Mouse (Mus musculus) WW6 (cell line): Measurements from ENCODE around the gene Ppp1r15a.
"Not testable (repeated sequence)": the region's sequence is repeated elsewhere in the genome, so short reads cannot be mapped to it uniquely, and the experiment has no call there.

Experiments used
- DNase-seq: peaks from one replicate; pipeline ENCODE4 v3.0.0-alpha.2; 2013; ENCODE audit warnings: low read depth, low spot score

The Ppp1r15a gene

DNA sequence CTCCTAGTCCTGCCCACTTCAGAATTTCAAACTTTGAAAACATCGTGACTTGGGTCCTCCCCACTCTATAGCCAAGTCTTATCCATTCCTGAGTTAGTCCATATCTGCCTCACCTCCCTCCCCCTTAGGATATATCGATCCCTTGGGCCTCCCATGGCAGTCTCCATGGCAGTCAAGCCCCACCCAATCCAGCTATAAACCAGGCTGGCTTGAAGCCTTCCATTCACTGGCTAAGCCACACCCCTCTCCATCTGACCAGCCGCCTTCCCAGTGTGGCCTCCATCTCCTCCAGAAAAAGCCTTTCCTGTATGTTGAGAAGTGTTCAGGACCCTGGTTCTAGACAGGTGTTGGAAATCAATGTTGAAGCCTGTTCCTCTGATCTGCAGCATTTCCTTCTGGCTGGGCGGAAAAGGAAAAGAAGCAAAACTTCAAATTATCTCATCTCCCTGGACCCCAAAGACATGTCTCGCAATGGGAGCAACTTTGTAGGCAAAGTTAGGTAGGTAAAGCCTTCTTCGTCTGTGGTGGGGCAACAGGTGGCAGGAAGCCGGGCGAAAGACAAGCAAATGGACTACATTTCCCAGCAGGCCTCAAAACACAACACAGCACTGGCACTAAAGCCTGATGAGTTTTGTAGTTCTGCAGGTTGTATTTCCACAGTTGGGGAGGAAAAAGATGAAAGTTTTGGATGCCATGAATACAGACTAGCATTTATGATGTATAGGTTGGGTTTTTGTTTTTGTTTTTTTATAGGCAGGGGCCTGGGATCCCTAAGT, 6.5 kb downstream of the Ppp1r15a start:
- DNase-seq, result no peak

GRCm38 (mm10) chr7:45518618-45519017, 7.5 kb downstream of the Ppp1r15a start:
- DNase-seq, result no peak

DNA sequence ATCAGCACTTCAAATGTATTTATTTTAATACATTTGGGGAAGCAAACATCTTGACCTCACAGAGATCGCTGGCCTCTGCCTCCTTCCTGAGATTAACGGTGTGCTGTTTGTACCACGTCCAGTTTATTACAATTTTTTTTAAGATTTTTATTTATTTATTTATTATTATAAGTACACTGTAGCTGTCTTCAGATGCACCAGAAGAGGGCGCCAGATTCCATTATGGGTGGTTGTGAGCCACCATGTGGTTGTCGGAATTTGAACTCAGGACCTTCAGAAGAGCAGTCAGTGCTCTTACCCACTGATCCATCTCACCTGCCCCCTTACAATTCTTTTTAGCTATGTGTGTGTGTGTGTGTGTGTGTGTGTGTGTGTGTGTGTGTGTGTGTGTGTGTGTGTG, 9.2 kb downstream of the Ppp1r15a start:
- DNase-seq, result not testable (repeated sequence)

- peak; percentile 62 for DNase-seq
Observed at GRCm38 (mm10) chr7:45515436-45515835, 10.6 kb downstream of the Ppp1r15a start.

- DNase-seq, result no peak
Observed at GRCm38 (mm10) chr7:45514411-45514810, 11.7 kb downstream of the Ppp1r15a start.

GRCm38 (mm10) chr7:45509912-45510787, 15.9 kb downstream of the Ppp1r15a start, which contains the start of gene Nucb1:
Gene Nucb1 (minus strand): TSS chr7:45510406.
- DNase-seq, result peak; percentile 79

DNA sequence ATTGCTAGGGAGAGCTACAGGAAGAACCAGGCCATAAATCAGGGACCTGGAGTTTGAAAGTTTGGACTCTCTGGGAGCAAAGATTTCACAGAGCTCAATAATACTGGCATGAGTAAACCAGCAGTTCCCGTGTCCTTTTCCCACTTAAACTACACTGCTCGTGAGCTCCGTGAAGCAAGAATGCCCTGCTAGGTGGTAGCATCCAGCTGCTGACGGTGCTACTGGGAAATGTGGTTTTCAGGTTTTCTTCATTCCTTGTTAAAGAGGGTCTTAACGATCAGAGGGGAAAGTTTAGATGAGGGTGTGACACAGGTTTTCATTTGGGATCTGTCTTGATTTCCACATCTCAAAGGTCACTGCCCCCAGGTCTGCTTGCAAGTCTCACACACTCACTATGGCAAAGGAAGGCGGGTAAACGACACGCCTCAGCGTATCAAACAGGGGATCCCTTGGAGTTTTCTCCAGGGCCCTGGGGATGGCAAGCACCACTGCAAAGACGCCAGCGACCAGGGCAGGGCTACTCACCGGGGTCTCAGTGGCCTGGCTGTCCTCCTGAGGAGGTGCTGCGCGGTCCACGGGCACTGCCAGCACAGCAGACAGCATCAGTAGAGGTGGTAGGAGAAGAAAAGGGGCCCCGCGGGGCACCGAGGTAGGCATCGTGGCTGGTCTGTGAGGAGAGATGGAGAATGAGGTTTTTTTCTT, 16.7 kb downstream of the Ppp1r15a start:
- DNase-seq, result no peak

GRCm38 (mm10) chr7:45508561-45508960, 17.5 kb downstream of the Ppp1r15a start:
- DNase-seq, result no peak

DNA sequence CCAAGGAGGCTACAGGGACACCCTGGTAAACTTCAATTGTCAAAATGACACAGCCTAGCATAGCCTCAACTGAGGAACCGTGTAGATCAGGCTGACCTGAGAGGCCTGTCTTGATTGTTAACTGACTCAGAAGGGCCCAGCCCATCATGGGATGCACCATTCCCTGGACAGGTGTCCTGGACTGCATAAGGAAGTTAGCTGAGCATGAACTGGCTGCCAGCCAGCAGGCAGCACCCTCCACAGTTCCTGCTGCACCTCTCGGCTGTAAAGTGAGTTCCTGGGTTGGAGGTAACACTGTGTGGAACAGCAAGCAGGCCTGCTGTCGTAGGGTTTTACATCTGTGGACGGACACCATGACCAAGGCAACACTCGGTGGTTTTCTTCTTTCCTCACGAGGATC, 18.5 kb downstream of the Ppp1r15a start:
- DNase-seq, result no peak

GRCm38 (mm10) chr7:45498427-45498826, 27.6 kb downstream of the Ppp1r15a start:
- no peak for DNase-seq

- DNase-seq, result no peak
Observed at GRCm38 (mm10) chr7:45494548-45494947, 31.5 kb downstream of the Ppp1r15a start.

DNA sequence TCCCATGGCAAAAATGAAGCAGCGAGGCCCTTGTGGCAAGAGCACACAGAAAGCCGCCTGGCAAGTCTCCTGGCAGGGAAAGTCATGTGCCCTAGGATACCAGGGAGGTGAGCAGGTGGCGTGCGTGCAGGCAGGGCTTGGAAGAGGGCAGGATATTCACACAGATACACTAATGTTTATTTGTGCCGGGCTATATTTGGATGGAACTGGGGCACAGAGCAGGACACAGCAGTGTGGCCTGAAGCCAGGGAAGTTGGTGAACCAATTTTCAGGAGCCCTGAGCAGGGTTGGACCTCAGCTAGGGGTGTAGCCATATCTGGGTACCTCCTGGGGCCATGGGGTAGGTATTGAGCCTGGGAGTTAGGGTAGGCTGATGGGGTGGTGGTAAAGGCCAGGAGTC, 33.1 kb downstream of the Ppp1r15a start:
- DNase-seq, result no peak

DNA sequence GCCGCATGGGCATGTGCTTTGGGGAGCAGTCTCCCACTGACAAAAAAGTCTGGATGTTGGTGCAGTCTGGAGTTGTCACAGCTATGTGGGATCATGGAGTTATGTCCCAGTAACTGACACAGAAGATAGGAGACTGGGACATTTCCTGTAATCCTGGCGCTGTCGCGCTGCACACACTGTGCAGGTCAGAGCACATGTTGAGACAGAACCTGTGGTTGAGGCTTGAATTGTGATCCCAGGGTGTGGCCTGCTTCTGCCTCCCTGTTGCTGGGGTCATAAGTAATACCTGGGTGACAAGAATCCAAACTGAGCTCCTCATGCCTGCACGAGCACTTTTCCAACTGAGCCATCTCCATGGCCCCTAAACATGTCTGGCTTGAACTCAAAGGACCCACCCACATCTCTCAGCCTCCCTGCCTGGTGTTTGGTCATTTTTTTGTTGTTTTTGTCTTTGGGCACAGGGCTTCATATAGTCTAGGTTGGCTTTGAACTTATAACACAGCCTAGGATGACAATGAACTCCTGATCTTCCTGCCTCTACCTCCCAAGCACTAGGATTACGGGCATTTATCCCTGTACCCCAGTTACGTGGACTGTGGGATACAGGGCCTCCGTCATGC, 33.7 kb downstream of the Ppp1r15a start:
- DNase-seq, result no peak

DNA sequence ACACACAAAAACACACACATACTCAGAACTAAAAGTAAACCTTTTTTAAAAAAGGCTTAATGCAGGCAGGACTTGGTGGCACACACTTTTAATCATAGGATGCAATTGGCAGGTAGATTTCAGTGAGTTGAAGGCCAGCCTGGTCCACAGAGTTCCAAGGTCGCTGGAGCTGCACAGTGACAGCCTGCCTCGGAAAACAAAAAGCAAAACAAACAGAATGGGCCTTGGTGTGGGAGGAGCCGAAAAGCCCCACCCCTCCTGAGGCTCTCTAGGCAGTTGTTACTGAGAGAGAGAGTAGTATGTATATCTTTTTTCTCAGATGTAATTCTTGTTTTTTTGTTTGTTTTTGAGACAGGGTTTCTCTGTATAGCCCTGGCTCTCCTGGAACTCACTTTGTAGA, 34.8 kb downstream of the Ppp1r15a start:
- no peak for DNase-seq

DNA sequence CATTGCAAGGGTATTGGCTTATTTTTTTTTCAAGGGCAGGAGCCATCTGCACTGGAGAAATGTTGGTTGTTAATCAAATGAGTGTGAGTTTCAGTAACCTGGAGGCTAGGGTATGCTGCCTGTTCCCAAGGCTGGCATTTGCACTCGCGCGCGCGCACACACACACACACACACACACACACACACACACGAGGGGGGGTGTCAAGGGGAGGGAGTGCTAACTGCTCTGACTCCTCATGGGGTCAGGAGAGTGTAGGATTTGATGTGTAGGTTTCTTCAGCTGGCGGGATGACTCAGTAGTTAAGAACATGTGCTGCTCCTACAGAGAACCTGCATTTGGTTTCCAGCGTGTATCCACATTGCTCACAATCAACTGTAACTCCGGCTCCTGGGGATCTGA, 35.2 kb downstream of the Ppp1r15a start:
- DNase-seq, result no peak

DNA sequence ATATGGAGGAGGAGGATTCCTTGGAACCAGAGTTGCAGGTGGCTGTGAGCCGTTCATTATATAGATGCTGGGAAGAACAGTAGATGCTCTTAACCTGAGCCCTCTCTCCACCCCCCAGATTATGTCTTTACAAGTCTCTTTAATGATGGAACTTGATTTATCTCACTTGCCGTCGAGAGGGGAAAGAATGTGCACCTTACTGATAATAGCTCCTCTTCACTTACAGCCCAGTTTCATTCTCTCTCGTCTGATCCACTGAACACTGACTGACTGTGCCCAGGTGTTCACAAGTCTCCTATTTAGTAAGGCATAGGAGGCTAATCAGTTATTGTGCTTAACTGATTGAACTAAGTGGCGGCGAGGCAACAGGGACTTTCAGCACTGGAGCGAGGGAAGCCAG, 36.5 kb downstream of the Ppp1r15a start:
- no peak for DNase-seq

- no peak for DNase-seq
Observed at GRCm38 (mm10) chr7:45488293-45489204, 37.5 kb downstream of the Ppp1r15a start, which contains the start of gene Dhdh. Gene Dhdh (minus strand): TSS chr7:45488805.

GRCm38 (mm10) chr7:45487861-45488292, 38.2 kb downstream of the Ppp1r15a start:
- DNase-seq, result no peak

DNA sequence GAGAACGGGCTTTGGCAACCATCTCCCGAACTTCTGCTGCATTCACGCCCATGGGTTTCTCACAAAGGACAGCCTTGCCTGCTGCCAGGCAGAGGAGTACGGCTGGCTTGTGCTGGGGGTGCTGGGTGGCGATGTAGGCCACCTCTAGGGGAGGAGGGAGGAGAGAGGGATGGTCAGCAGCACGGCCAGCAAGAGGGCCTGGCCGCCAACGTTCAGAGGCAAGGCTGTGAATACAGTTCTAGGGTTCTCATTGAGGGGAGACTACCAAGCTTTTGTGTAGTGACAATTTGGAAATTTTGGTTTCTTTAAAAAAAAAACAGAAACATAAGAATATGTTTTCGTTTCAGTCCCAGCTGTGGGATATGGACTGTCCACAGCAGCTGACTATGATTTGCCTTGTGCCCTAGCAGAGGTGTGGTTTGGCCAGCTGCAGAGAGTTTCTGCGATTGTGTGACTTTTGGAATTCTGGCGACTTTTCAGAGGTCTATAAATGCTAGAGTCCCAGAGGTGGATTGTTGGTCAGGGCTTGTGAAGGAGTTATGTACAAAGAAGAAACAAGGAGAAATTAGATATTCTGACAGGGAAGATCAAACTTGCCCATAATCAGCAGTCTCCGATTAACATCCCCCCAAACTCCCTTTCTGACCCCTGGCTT, 39.2 kb downstream of the Ppp1r15a start, which contains the start of gene Gm45808:
TSS of gene Gm45808 (minus strand) at position 51 of the 655 bp plus-strand sequence.
- no peak for DNase-seq

GRCm38 (mm10) chr7:45486158-45486557, 39.9 kb downstream of the Ppp1r15a start:
- DNase-seq, result no peak
